Mouse (Mus musculus): ENCODE measurements around the gene St13. TPM values are rescaled to one million over a fixed set of nuclear protein-coding genes. Genes with fewer than 3 reads are reported as not detected.
"Not testable (repeated sequence)": the region's sequence is repeated elsewhere in the genome, so short reads cannot be mapped to it uniquely, and the experiment has no call there.

Gene St13
- polyA plus RNA-seq, 1 experiment from 2014 or later = 159 TPM

GRCm38 (mm10) chr15:81418065-81418464 lies 18.2 kb upstream of the St13 start:
- no peak overlapping the region for H3K4me2 ChIP-seq
- no peaks in the 10 kb centered on the region for H3K9me3 ChIP-seq (ENCODE audit: control insufficient read depth, low read length)
- WGBS = 75% methylated on average over 4 of the region's 4 CpGs
- peaks cover 8% of the 10 kb centered on the region; the same call in 1 of the 2 replicates for H3K4me1 ChIP-seq (replicated peaks; ENCODE audit: control insufficient read depth, insufficient read depth, low read length)
- no peak overlapping the region for H3K4me3 ChIP-seq (ENCODE audit: low read depth, low read length)
- no peaks in the 10 kb centered on the region for H3K27me3 ChIP-seq (replicated peaks; ENCODE audit: control insufficient read depth, insufficient read depth, low read length)
- no peak for ATAC-seq (replicated peaks; ENCODE audit: low FRiP score)
- no peak overlapping the region for H3K9ac ChIP-seq (ENCODE audit: low read depth, low read length)
- no peak for DNase-seq (ENCODE audit: low spot score)
- H3K36me3 ChIP-seq (ENCODE audit: control insufficient read depth, insufficient read depth, low read length) = no peaks in the 10 kb centered on the region
- no peak overlapping the region for H3K27ac ChIP-seq (ENCODE audit: low read depth, low read length)

GRCm38 (mm10) chr15:81416763-81417310 lies 17.0 kb upstream of the St13 start:
- WGBS = 12% methylated on average over 22 of the region's 22 CpGs
- not testable (repeated sequence) for H3K4me1 ChIP-seq (replicated peaks; ENCODE audit: control insufficient read depth, insufficient read depth, low read length); H3K4me3 ChIP-seq (ENCODE audit: low read depth, low read length); H3K27me3 ChIP-seq (replicated peaks; ENCODE audit: control insufficient read depth, insufficient read depth, low read length); H3K36me3 ChIP-seq (ENCODE audit: control insufficient read depth, insufficient read depth, low read length); H3K9me3 ChIP-seq (ENCODE audit: control insufficient read depth, low read length)
- DNase-seq (ENCODE audit: low spot score) (peak; percentile 69), ATAC-seq (replicated peaks; ENCODE audit: low FRiP score) (peak; percentile 87)
- H3K27ac ChIP-seq (ENCODE audit: low read depth, low read length) = peak overlapping the region; percentile 43; the same call in 1 of the 2 replicates
- H3K4me2 ChIP-seq = peak overlapping the region; percentile 49
- H3K9ac ChIP-seq (ENCODE audit: low read depth, low read length) = peak overlapping the region; percentile 20

GRCm38 (mm10) chr15:81408199-81408598 lies 8.3 kb upstream of the St13 start, which contains the start of gene Dnajb7:
Dnajb7 (minus strand) TSS chr15:81408299.
- Histone ChIP-seq H3K9me3 (ENCODE audit: control insufficient read depth, low read length) (no peaks in the 10 kb centered on the region), H3K9ac (ENCODE audit: low read depth, low read length) (no peak within 1 kb of the TSS), H3K27me3 (replicated peaks; ENCODE audit: control insufficient read depth, insufficient read depth, low read length) (no peaks in the 10 kb centered on the region), H3K4me3 (ENCODE audit: low read depth, low read length) (no peak within 1 kb of the TSS), H3K4me2 (no peak within 1 kb of the TSS), H3K4me1 (replicated peaks; ENCODE audit: control insufficient read depth, insufficient read depth, low read length) (no peaks in the 10 kb centered on the region), H3K36me3 (ENCODE audit: control insufficient read depth, insufficient read depth, low read length) (no peaks in the 10 kb centered on the region), H3K27ac (ENCODE audit: low read depth, low read length) (no peak within 1 kb of the TSS)
- ATAC-seq (replicated peaks; ENCODE audit: low FRiP score) (no peak), DNase-seq (ENCODE audit: low spot score) (no peak)
- WGBS = 88% methylated on average over 1 of the region's 1 CpGs

GRCm38 (mm10) chr15:81405008-81405407 lies 5.1 kb upstream of the St13 start:
- DNase-seq (ENCODE audit: low spot score) = no peak
- WGBS = 89% methylated on average over 3 of the region's 3 CpGs
- Histone ChIP-seq H3K36me3 (ENCODE audit: control insufficient read depth, insufficient read depth, low read length) (no peaks in the 10 kb centered on the region), H3K4me2 (no peak overlapping the region), H3K4me1 (replicated peaks; ENCODE audit: control insufficient read depth, insufficient read depth, low read length) (peaks cover 9% of the 10 kb centered on the region; the same call in 1 of the 2 replicates), H3K27ac (ENCODE audit: low read depth, low read length) (no peak overlapping the region), H3K27me3 (replicated peaks; ENCODE audit: control insufficient read depth, insufficient read depth, low read length) (no peaks in the 10 kb centered on the region), H3K4me3 (ENCODE audit: low read depth, low read length) (no peak overlapping the region), H3K9ac (ENCODE audit: low read depth, low read length) (no peak overlapping the region), H3K9me3 (ENCODE audit: control insufficient read depth, low read length) (no peaks in the 10 kb centered on the region)
- no peak for ATAC-seq (replicated peaks; ENCODE audit: low FRiP score)

- 0% methylated on average over 21 of the region's 21 CpGs for WGBS
- peak overlapping the region; percentile 75 for H3K4me3 ChIP-seq (ENCODE audit: low read depth, low read length)
- no peaks in the 10 kb centered on the region for H3K27me3 ChIP-seq (replicated peaks; ENCODE audit: control insufficient read depth, insufficient read depth, low read length)
- ATAC-seq (replicated peaks; ENCODE audit: low FRiP score) (no peak; the same call in 1 of the 2 replicates), DNase-seq (ENCODE audit: low spot score) (no peak)
- H3K4me1 ChIP-seq (replicated peaks; ENCODE audit: control insufficient read depth, insufficient read depth, low read length) = peaks cover 12% of the 10 kb centered on the region; the same call in 1 of the 2 replicates
- H3K4me2 ChIP-seq = peak overlapping the region; percentile 86
- no peaks in the 10 kb centered on the region for H3K36me3 ChIP-seq (ENCODE audit: control insufficient read depth, insufficient read depth, low read length)
- peak overlapping the region; percentile 73 for H3K27ac ChIP-seq (ENCODE audit: low read depth, low read length)
- H3K9me3 ChIP-seq (ENCODE audit: control insufficient read depth, low read length) = no peaks in the 10 kb centered on the region
- H3K9ac ChIP-seq (ENCODE audit: low read depth, low read length) = peak overlapping the region; percentile 85
Observed at GRCm38 (mm10) chr15:81399297-81399637, 610 bp downstream of the St13 start.

- no peaks in the 10 kb centered on the region for H3K9me3 ChIP-seq (ENCODE audit: control insufficient read depth, low read length)
- no peak for DNase-seq (ENCODE audit: low spot score)
- H3K4me1 ChIP-seq (replicated peaks; ENCODE audit: control insufficient read depth, insufficient read depth, low read length) = peaks cover 12% of the 10 kb centered on the region; the same call in 1 of the 2 replicates
- no peak for ATAC-seq (replicated peaks; ENCODE audit: low FRiP score)
- peak overlapping the region; percentile 75 for H3K4me3 ChIP-seq (ENCODE audit: low read depth, low read length)
- peak overlapping the region; percentile 86 for H3K4me2 ChIP-seq
- H3K27me3 ChIP-seq (replicated peaks; ENCODE audit: control insufficient read depth, insufficient read depth, low read length) = no peaks in the 10 kb centered on the region
- no peaks in the 10 kb centered on the region for H3K36me3 ChIP-seq (ENCODE audit: control insufficient read depth, insufficient read depth, low read length)
- no peak overlapping the region for H3K27ac ChIP-seq (ENCODE audit: low read depth, low read length)
- H3K9ac ChIP-seq (ENCODE audit: low read depth, low read length) = peak overlapping the region; percentile 85
Observed at GRCm38 (mm10) chr15:81398189-81398588, 1.7 kb downstream of the St13 start.

- Histone ChIP-seq H3K27me3 (replicated peaks; ENCODE audit: control insufficient read depth, insufficient read depth, low read length) (no peaks in the 10 kb centered on the region), H3K9me3 (ENCODE audit: control insufficient read depth, low read length) (no peaks in the 10 kb centered on the region), H3K4me2 (no peak overlapping the region), H3K4me3 (ENCODE audit: low read depth, low read length) (no peak overlapping the region), H3K27ac (ENCODE audit: low read depth, low read length) (no peak overlapping the region), H3K9ac (ENCODE audit: low read depth, low read length) (no peak overlapping the region), H3K36me3 (ENCODE audit: control insufficient read depth, insufficient read depth, low read length) (peaks cover 10% of the 10 kb centered on the region; the same call in 1 of the 2 replicates), H3K4me1 (replicated peaks; ENCODE audit: control insufficient read depth, insufficient read depth, low read length) (peaks cover 3% of the 10 kb centered on the region; the same call in 1 of the 2 replicates)
- ATAC-seq (replicated peaks; ENCODE audit: low FRiP score) (no peak), DNase-seq (ENCODE audit: low spot score) (no peak)
- WGBS = 84% methylated on average over 8 of the region's 8 CpGs
Observed at GRCm38 (mm10) chr15:81394211-81394915, 5.5 kb downstream of the St13 start.

- DNase-seq (ENCODE audit: low spot score) (no peak), ATAC-seq (replicated peaks; ENCODE audit: low FRiP score) (no peak)
- no peak overlapping the region for H3K4me2 ChIP-seq
- H3K27ac ChIP-seq (ENCODE audit: low read depth, low read length) = no peak overlapping the region
- H3K9me3 ChIP-seq (ENCODE audit: control insufficient read depth, low read length) = no peaks in the 10 kb centered on the region
- peaks cover 18% of the 10 kb centered on the region for H3K36me3 ChIP-seq (ENCODE audit: control insufficient read depth, insufficient read depth, low read length)
- no peaks in the 10 kb centered on the region for H3K27me3 ChIP-seq (replicated peaks; ENCODE audit: control insufficient read depth, insufficient read depth, low read length)
- no peak overlapping the region for H3K9ac ChIP-seq (ENCODE audit: low read depth, low read length)
- no peak overlapping the region for H3K4me3 ChIP-seq (ENCODE audit: low read depth, low read length)
- H3K4me1 ChIP-seq (replicated peaks; ENCODE audit: control insufficient read depth, insufficient read depth, low read length) = peaks cover 3% of the 10 kb centered on the region; the same call in 1 of the 2 replicates
Observed at GRCm38 (mm10) chr15:81392997-81393396, 6.9 kb downstream of the St13 start.

GRCm38 (mm10) chr15:81386327-81386726 lies 13.6 kb downstream of the St13 start:
- Histone ChIP-seq H3K4me1 (replicated peaks; ENCODE audit: control insufficient read depth, insufficient read depth, low read length) (no peaks in the 10 kb centered on the region), H3K27me3 (replicated peaks; ENCODE audit: control insufficient read depth, insufficient read depth, low read length) (no peaks in the 10 kb centered on the region), H3K36me3 (ENCODE audit: control insufficient read depth, insufficient read depth, low read length) (peaks cover 41% of the 10 kb centered on the region), H3K4me3 (ENCODE audit: low read depth, low read length) (no peak overlapping the region), H3K9ac (ENCODE audit: low read depth, low read length) (no peak overlapping the region), H3K4me2 (no peak overlapping the region), H3K9me3 (ENCODE audit: control insufficient read depth, low read length) (no peaks in the 10 kb centered on the region), H3K27ac (ENCODE audit: low read depth, low read length) (no peak overlapping the region)
- WGBS = 85% methylated on average over 5 of the region's 5 CpGs
- no peak for ATAC-seq (replicated peaks; ENCODE audit: low FRiP score)
- DNase-seq (ENCODE audit: low spot score) = no peak

Data from liver, embryonic 11.5 days (tissue).